Comparison of ENCODE assay signal across 8 mouse cellular contexts in genomic region chr13:53233381-53233780, GRCm38 (mm10). TPM values are rescaled to one million over a fixed set of nuclear protein-coding genes. Genes with fewer than 3 reads are reported as not detected.
DNase-seq lines count a peak whose midpoint lies in the region.

No protein-coding gene starts in this region.

- intact Hi-C loops in left cerebral cortex, postnatal 14 days (cut with DNase I): no loop called here

- peak; percentile 46 to 65 for DNase-seq in layer of hippocampus, postnatal 10 days (ENCODE audit: low spot score in 2 of 2)
- DNase-seq in layer of hippocampus, adult 8-10 months (ENCODE audit: low spot score in 2 of 2): no peak
- DNase-seq in embryo, embryonic 10 days (ENCODE audit: low spot score): peak; percentile 75
- peak; percentile 44 for DNase-seq in gastrocnemius, postnatal 10 days
- DNase-seq in left cerebral cortex, postnatal 14 days (ENCODE audit: low spot score in 2 of 2): peak; percentile 20 to 36
- DNase-seq in skeletal muscle tissue, adult 2 months (ENCODE audit: low read depth, low spot score): peak; percentile 40
- DNase-seq in thymus, postnatal 25 days: no peak
- no peak for DNase-seq in MN1 (ENCODE audit: low spot score)

RNA-seq across cellular contexts. Expression of gene Ror2, which starts 52.5 kb away (rescaled TPM):
- 1 to 10 TPM; 2.2 to 2.3 TPM for total RNA-seq in layer of hippocampus, postnatal 10 days (2021)
- total RNA-seq in layer of hippocampus, adult 8-10 months (2022): 1 to 10 TPM in 3 of 4 experiments, under 1 TPM in 1; 0.83 to 1.6 (median 1.2) TPM
- 1 to 10 TPM; 3.3 to 4.6 TPM for total RNA-seq in gastrocnemius, postnatal 10 days (2021)
- total RNA-seq in left cerebral cortex, postnatal 14 days (2021): 1 to 10 TPM; 1.6 TPM

Comparison
In these comparisons a context has a peak if more than half of its experiments do, and no peak if none do; other contexts are left out.
1. DNase-seq: peak in layer of hippocampus, postnatal 10 days (2 of 2), embryo, embryonic 10 days (single experiment), gastrocnemius, postnatal 10 days (single experiment), left cerebral cortex, postnatal 14 days (2 of 2) and skeletal muscle tissue, adult 2 months (single experiment); none in layer of hippocampus, adult 8-10 months (0 of 2), thymus, postnatal 25 days (single experiment) and MN1 (single experiment).